Mouse (Mus musculus): Measurements from ENCODE around the gene Olfr466.

DNA sequence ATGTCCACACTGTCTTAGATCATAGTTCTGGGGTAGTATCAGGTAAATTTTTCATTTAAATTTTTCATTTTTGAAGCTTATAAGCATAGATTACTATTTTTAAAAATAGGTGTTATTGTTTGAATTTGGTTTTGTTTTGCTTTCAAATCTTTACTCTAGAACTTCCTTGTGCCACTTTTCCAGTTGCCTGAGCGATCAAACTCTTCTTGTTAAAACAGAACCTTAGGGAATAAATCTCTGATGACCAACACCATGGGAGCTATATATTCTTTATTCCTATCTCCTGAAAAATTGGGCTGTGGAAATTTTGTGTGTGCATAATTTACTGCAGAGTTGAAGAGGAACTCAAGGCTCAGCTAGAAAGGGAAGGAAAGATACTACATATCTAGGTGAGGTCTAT is at the start of gene Olfr466:
- no peak for TF ChIP-seq CTCF (IDR thresholded peaks at IDR 0.05; ENCODE audit: insufficient read depth, low read length)
- no peak for TF ChIP-seq POLR2A (IDR thresholded peaks at IDR 0.05; ENCODE audit: borderline replicate concordance, extremely low read depth, low read depth, low read length)

All from lung, adult 2 months (tissue).